22 mouse cellular contexts compared by ENCODE assay signal in the genomic region with DNA sequence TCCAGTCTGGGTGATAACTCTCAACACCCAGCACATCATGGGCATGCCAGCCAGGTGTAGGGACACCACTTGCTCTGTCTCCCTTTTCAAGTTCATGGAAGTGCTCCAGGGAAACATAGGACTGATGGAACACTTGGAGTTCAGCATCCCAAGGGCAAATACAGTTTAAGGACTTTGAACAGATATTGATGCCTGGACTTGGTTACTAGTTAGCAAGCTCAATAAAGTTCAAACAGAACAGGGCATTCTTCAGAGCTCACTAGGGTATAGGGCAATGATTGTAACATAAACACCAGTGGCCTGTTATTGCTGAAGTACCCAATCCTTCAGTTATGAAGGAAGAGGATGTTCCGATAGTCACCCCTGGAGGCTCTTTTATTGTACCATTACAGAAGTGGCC.
DNase-seq lines count a peak whose midpoint lies in the region; ATAC-seq and TF ChIP-seq lines count a peak whose summit lies in the region.
"Had no signal": no experiment of that assay in that cellular context is flagged by ENCODE, and none has a peak within 500 bp of the region (broad histone marks: within the 10 kb centered on the region; RNA-seq: fewer than 3 reads in every experiment).

No protein-coding gene starts in this region.

- H3K36me3 ChIP-seq in liver, adult 2 months (ENCODE audit: control insufficient read depth, insufficient read depth, low read length): no peaks in the 10 kb centered on the region
- no peaks in the 10 kb centered on the region for H3K36me3 ChIP-seq in liver, embryonic 15.5 days (replicated peaks)
- H3K36me3 ChIP-seq in liver, embryonic 11.5 days (ENCODE audit: control insufficient read depth, insufficient read depth, low read length): no peaks in the 10 kb centered on the region
- no peaks in the 10 kb centered on the region for H3K36me3 ChIP-seq in liver, embryonic 16.5 days (ENCODE audit: control insufficient read depth, insufficient read depth)
- H3K36me3 ChIP-seq in liver, embryonic 12.5 days: no peaks in the 10 kb centered on the region
- no peaks in the 10 kb centered on the region for H3K36me3 ChIP-seq in liver, postnatal 0 days (replicated peaks; ENCODE audit: insufficient read depth, low read length)
- H3K36me3 ChIP-seq: G1E had no signal

- no peak overlapping the region for H3K4me2 ChIP-seq in liver, embryonic 15.5 days
- no peak overlapping the region for H3K4me2 ChIP-seq in liver, embryonic 11.5 days
- H3K4me2 ChIP-seq in liver, embryonic 16.5 days (ENCODE audit: low read depth, low read length): no peak overlapping the region
- no peak overlapping the region for H3K4me2 ChIP-seq in liver, embryonic 12.5 days
- H3K4me2 ChIP-seq in liver, postnatal 0 days (ENCODE audit: low read depth, low read length): no peak overlapping the region

- peak overlapping the region; percentile 24; the same call in 1 of the 2 replicates for H3K9ac ChIP-seq in liver, adult 2 months (ENCODE audit: low read depth, low read length)
- no peak overlapping the region for H3K9ac ChIP-seq in liver, embryonic 15.5 days
- H3K9ac ChIP-seq in liver, embryonic 11.5 days (ENCODE audit: low read depth, low read length): no peak overlapping the region
- H3K9ac ChIP-seq in liver, embryonic 16.5 days (ENCODE audit: low read depth, low read length): no peak overlapping the region
- no peak overlapping the region for H3K9ac ChIP-seq in liver, embryonic 12.5 days
- H3K9ac ChIP-seq in liver, postnatal 0 days (replicated peaks): no peak overlapping the region

- no peak for TF ChIP-seq CTCF in liver, adult 2 months (IDR thresholded peaks at IDR 0.05; ENCODE audit: low read depth, low read length)
- TF ChIP-seq CTCF in liver, postnatal 0 days (IDR thresholded peaks at IDR 0.05; ENCODE audit: low read depth): no peak

- peak; percentile 37; the same call in 1 of the 2 replicates for ATAC-seq in liver, embryonic 15.5 days (ENCODE audit: insufficient read depth)
- no peak for ATAC-seq in liver, embryonic 11.5 days (replicated peaks; ENCODE audit: low FRiP score)
- peak; percentile 77 for ATAC-seq in liver, embryonic 16.5 days (ENCODE audit: low read depth)
- no peak for ATAC-seq in liver, embryonic 12.5 days
- peak; percentile 97 for ATAC-seq in liver, postnatal 0 days
- ATAC-seq: activated CD4-positive, CD25-positive, alpha-beta regulatory T cell, adult 4 months; CD4-positive, CD25-positive, alpha-beta regulatory T cell, adult 4 months; Patski had no signal

- peaks cover 14% of the 10 kb centered on the region for H3K4me1 ChIP-seq in liver, adult 2 months (ENCODE audit: control insufficient read depth, insufficient read depth, low read length)
- 0 out of 2 replicates have a peak, but pooled peaks cover 4% of the 10 kb centered on the region for H3K4me1 ChIP-seq in liver, embryonic 15.5 days (replicated peaks)
- H3K4me1 ChIP-seq in liver, embryonic 11.5 days (replicated peaks; ENCODE audit: control insufficient read depth, insufficient read depth, low read length): no peaks in the 10 kb centered on the region
- peaks cover 4% of the 10 kb centered on the region for H3K4me1 ChIP-seq in liver, embryonic 16.5 days (ENCODE audit: control insufficient read depth, low read depth, low read length)
- H3K4me1 ChIP-seq in liver, embryonic 12.5 days: no peaks in the 10 kb centered on the region
- H3K4me1 ChIP-seq in liver, postnatal 0 days (ENCODE audit: insufficient read depth): peaks cover 19% of the 10 kb centered on the region

- no peaks in the 10 kb centered on the region for H3K27me3 ChIP-seq in liver, adult 2 months (ENCODE audit: control insufficient read depth, insufficient read depth, low read length)
- H3K27me3 ChIP-seq in liver, embryonic 15.5 days: 0 out of 2 replicates have a peak, but pooled peaks cover 2% of the 10 kb centered on the region
- no peaks in the 10 kb centered on the region for H3K27me3 ChIP-seq in liver, embryonic 11.5 days (replicated peaks; ENCODE audit: control insufficient read depth, insufficient read depth, low read length)
- no peaks in the 10 kb centered on the region for H3K27me3 ChIP-seq in liver, embryonic 16.5 days (ENCODE audit: control insufficient read depth, insufficient read depth, low read depth, low read length)
- 0 out of 2 replicates have a peak, but pooled peaks cover 4% of the 10 kb centered on the region for H3K27me3 ChIP-seq in liver, embryonic 12.5 days (replicated peaks)
- no peaks in the 10 kb centered on the region for H3K27me3 ChIP-seq in liver, postnatal 0 days (ENCODE audit: insufficient read depth, low read length)
- H3K27me3 ChIP-seq: CH12.LX, Patski had no signal

- no peaks in the 10 kb centered on the region for H3K79me2 ChIP-seq in liver, adult 2 months (ENCODE audit: control insufficient read depth, insufficient read depth, low read length)

- no peaks in the 10 kb centered on the region for H3K9me3 ChIP-seq in liver, embryonic 15.5 days (replicated peaks)
- no peaks in the 10 kb centered on the region for H3K9me3 ChIP-seq in liver, embryonic 11.5 days (ENCODE audit: control insufficient read depth, low read length)
- no peaks in the 10 kb centered on the region for H3K9me3 ChIP-seq in liver, embryonic 16.5 days (replicated peaks; ENCODE audit: control insufficient read depth, low read length)
- no peaks in the 10 kb centered on the region for H3K9me3 ChIP-seq in liver, embryonic 12.5 days (replicated peaks)
- H3K9me3 ChIP-seq in liver, postnatal 0 days (ENCODE audit: low read length): no peaks in the 10 kb centered on the region
- H3K9me3 ChIP-seq: G1E had no signal

- peak; percentile 92 for TF ChIP-seq EP300 in liver, postnatal 0 days (IDR thresholded peaks at IDR 0.05; ENCODE audit: low read depth)

- TF ChIP-seq POLR2A in liver, adult 2 months (IDR thresholded peaks at IDR 0.05; ENCODE audit: extremely low read depth, insufficient read depth, low read length): no peak

- WGBS in liver, adult 2 months: 26% methylated on average over 1 of the region's 1 CpGs
- WGBS in liver, embryonic 15.5 days (ENCODE audit: insufficient replicate concordance): 73% methylated on average over 1 of the region's 1 CpGs
- 88% methylated on average over 1 of the region's 1 CpGs for WGBS in liver, embryonic 11.5 days
- WGBS in liver, embryonic 16.5 days (ENCODE audit: insufficient replicate concordance): 66% methylated on average over 1 of the region's 1 CpGs
- WGBS in liver, embryonic 12.5 days (ENCODE audit: insufficient replicate concordance): 84% methylated on average over 1 of the region's 1 CpGs
- WGBS in liver, postnatal 0 days (ENCODE audit: insufficient replicate concordance): 72% methylated on average over 1 of the region's 1 CpGs

- H3K27ac ChIP-seq in liver, adult 2 months (replicated peaks; ENCODE audit: insufficient read depth, low read depth, low read length): peak overlapping the region; percentile 95
- no peak overlapping the region for H3K27ac ChIP-seq in liver, embryonic 15.5 days (replicated peaks)
- no peak overlapping the region for H3K27ac ChIP-seq in liver, embryonic 11.5 days (ENCODE audit: low read depth, low read length)
- H3K27ac ChIP-seq in liver, embryonic 16.5 days (ENCODE audit: low read length): no peak overlapping the region; the same call in 1 of the 2 replicates
- H3K27ac ChIP-seq in liver, embryonic 12.5 days: no peak overlapping the region
- H3K27ac ChIP-seq in liver, postnatal 0 days (ENCODE audit: low read depth): peak overlapping the region; percentile 92

- H3K4me3 ChIP-seq in liver, adult 2 months (ENCODE audit: insufficient read depth, low read depth, low read length): no peak overlapping the region
- H3K4me3 ChIP-seq in liver, embryonic 15.5 days (replicated peaks): no peak overlapping the region
- H3K4me3 ChIP-seq in liver, embryonic 11.5 days (ENCODE audit: low read depth, low read length): no peak overlapping the region
- H3K4me3 ChIP-seq in liver, embryonic 16.5 days (ENCODE audit: low read depth, low read length): no peak overlapping the region
- no peak overlapping the region for H3K4me3 ChIP-seq in liver, embryonic 12.5 days
- H3K4me3 ChIP-seq in liver, postnatal 0 days (ENCODE audit: low read depth, low read length): no peak overlapping the region

- DNase-seq in liver, adult 2 months (ENCODE audit: extremely low read depth, low read depth, low spot score): peak; percentile 100
- DNase-seq in liver: no peak
- no peak for DNase-seq in liver, embryonic 11.5 days (ENCODE audit: low spot score)
- DNase-seq in liver, postnatal 0 days: no peak
- DNase-seq in heart, adult 11 months: no peak
- DNase-seq: adrenal gland, adult 2 months; adrenal gland, adult 8-10 months; adrenal gland, postnatal 10 days; adrenal gland, postnatal 14 days; adrenal gland, postnatal 25 days; adrenal gland, postnatal 36 days; B cell, adult 2 months; cerebellum, adult 11 months; cerebellum, adult 11-12 months had no signal

Comparison
In these comparisons a context has a peak if more than half of its experiments do, and no peak if none do; other contexts are left out.
1. H3K27ac ChIP-seq: peak in liver, adult 2 months (single experiment) and liver, postnatal 0 days (single experiment); none in liver, embryonic 15.5 days (single experiment), liver, embryonic 11.5 days (single experiment), liver, embryonic 16.5 days (single experiment) and liver, embryonic 12.5 days (single experiment).
2. ATAC-seq: peak in liver, embryonic 15.5 days (single experiment), liver, embryonic 16.5 days (single experiment) and liver, postnatal 0 days (single experiment); none in liver, embryonic 11.5 days (single experiment) and liver, embryonic 12.5 days (single experiment).